Mouse (Mus musculus) neural tube, embryonic 13.5 days (tissue): ENCODE results near the gene Col1a2. TPM values are rescaled to one million over a fixed set of nuclear protein-coding genes. Genes with fewer than 3 reads are reported as not detected.

Experiments
- polyA plus RNA-seq: library from polyadenylated mRNA; unstranded; fragments of >200 nt; fragmentation: Nextera tagmentation; extraction: Ambion mirVana; gene quantifications from 2 replicates; pipeline ENCODE4 v1.2.1, GENCODE M21; 2015

Gene Col1a2
- polyA plus RNA-seq, 1 experiment from 2014 or later: 178 TPM

Other genes starting within 250 kb of the Col1a2 start
- gene Casd1, start 96.0 kb downstream of the Col1a2 start, polyA plus RNA-seq: 36.7 and 39.9 TPM in 2 replicates
- 64.7 and 68.5 TPM in 2 replicates for gene Sgce, start 242.4 kb downstream of the Col1a2 start, polyA plus RNA-seq
- gene Peg10, start 242.5 kb downstream of the Col1a2 start, polyA plus RNA-seq: 4.5 and 5.7 TPM in 2 replicates